Mouse (Mus musculus) small intestine, adult 2 months (tissue): ENCODE measurements at regions not wholly inside any gene's neighbourhood (a gene's known extent, or its start where the extent isn't known, plus 50 kb on each side); places are given as distances from the start of the nearest gene placed in this dataset.

Source experiments
- H3K27ac ChIP-seq: fragments of 200-500 bp; 2 replicates; pipeline ENCODE4 v1.5.1; 2012; ENCODE audit warnings: low read depth, low read length, control low read depth, inconsistent platforms; ENCODE audit not compliant: insufficient read depth
- H3K27me3 ChIP-seq: fragments of 200-500 bp; 2 replicates; pipeline ENCODE4 v1.6.1; 2012; ENCODE audit warnings: mild to moderate bottlenecking, moderate library complexity, low read length, inconsistent platforms; ENCODE audit not compliant: control insufficient read depth, insufficient read depth
- H3K36me3 ChIP-seq: fragments of 200-500 bp; 2 replicates; pipeline ENCODE4 v1.6.1; 2012; ENCODE audit warnings: mild to moderate bottlenecking, low read length, control low read depth, inconsistent platforms; ENCODE audit not compliant: control insufficient read depth, insufficient read depth
- H3K4me1 ChIP-seq: fragments of 200-500 bp; 2 replicates; pipeline ENCODE4 v1.6.1; 2012; ENCODE audit warnings: low read length, inconsistent platforms, mixed read lengths; ENCODE audit not compliant: control insufficient read depth, insufficient read depth, insufficient read length
- H3K4me3 ChIP-seq: fragments of 200-500 bp; 2 replicates; pipeline ENCODE4 v1.5.1; 2012; ENCODE audit warnings: low read depth, mild to moderate bottlenecking, control low read depth, inconsistent platforms, low read length, moderate library complexity
- CTCF ChIP-seq: fragments of 200-500 bp; IDR thresholded peaks from 2 replicates; pipeline ENCODE4 v1.5.1; 2012; ENCODE audit warnings: low read depth, mild to moderate bottlenecking, control low read depth, inconsistent platforms, low read length, moderate library complexity, mixed read lengths; ENCODE audit not compliant: insufficient replicate concordance, insufficient read length; ENCODE audit errors: extremely low read depth
- POLR2A ChIP-seq: fragments of 200-500 bp; IDR thresholded peaks from 2 replicates; pipeline ENCODE4 v1.6.1; 2012; ENCODE audit warnings: low read depth, mild to moderate bottlenecking, control low read depth, inconsistent platforms, low read length, moderate library complexity
- WGBS: fragments of 180-500 bp; shearing (Covaris S2); methylation state at CpG from one replicate; pipeline ENCODE4 v1.1.7; 2018; 5-methylcytosine and 5-hydroxymethylcytosine counted together

- 78% methylated on average over 5 of the region's 5 CpGs for WGBS
- H3K36me3 ChIP-seq: no peaks in the 10 kb centered on the region
- no peaks in the 10 kb centered on the region for H3K4me1 ChIP-seq
- no peaks in the 10 kb centered on the region for H3K27me3 ChIP-seq
- H3K4me3 ChIP-seq: no peak overlapping the region
- TF ChIP-seq CTCF (no peak), POLR2A (no peak)
- no peak overlapping the region for H3K27ac ChIP-seq
Measured at GRCm38 (mm10) chr12:86603521-86603920, 75.0 kb upstream of the Vash1 start.

- 59% methylated on average over 9 of the region's 9 CpGs for WGBS
- no peak for TF ChIP-seq POLR2A
- no peak for TF ChIP-seq CTCF
- no peaks in the 10 kb centered on the region for H3K27me3 ChIP-seq
- no peak overlapping the region for H3K27ac ChIP-seq
- H3K36me3 ChIP-seq: no peaks in the 10 kb centered on the region
- no peaks in the 10 kb centered on the region for H3K4me1 ChIP-seq
- no peak overlapping the region for H3K4me3 ChIP-seq
Measured at GRCm38 (mm10) chr12:86612431-86613040, 66.0 kb upstream of the Vash1 start.

- no peaks in the 10 kb centered on the region for H3K4me1 ChIP-seq
- H3K27me3 ChIP-seq: no peaks in the 10 kb centered on the region
- no peak overlapping the region for H3K27ac ChIP-seq
- WGBS: 35% methylated on average over 2 of the region's 2 CpGs
- peak; percentile 28; the same call in 1 of the 2 replicates for TF ChIP-seq CTCF
- TF ChIP-seq POLR2A: no peak
- no peak overlapping the region for H3K4me3 ChIP-seq
- H3K36me3 ChIP-seq: no peaks in the 10 kb centered on the region
Measured at GRCm38 (mm10) chr12:86614156-86614555, 64.3 kb upstream of the Vash1 start.

GRCm38 (mm10) chr12:86616327-86616726, 62.2 kb upstream of the Vash1 start:
- Histone ChIP-seq H3K36me3 (no peaks in the 10 kb centered on the region), H3K27me3 (no peaks in the 10 kb centered on the region), H3K4me1 (no peaks in the 10 kb centered on the region), H3K4me3 (no peak overlapping the region), H3K27ac (no peak overlapping the region)
- 84% methylated on average over 3 of the region's 3 CpGs for WGBS
- TF ChIP-seq POLR2A: no peak
- no peak for TF ChIP-seq CTCF

DNA sequence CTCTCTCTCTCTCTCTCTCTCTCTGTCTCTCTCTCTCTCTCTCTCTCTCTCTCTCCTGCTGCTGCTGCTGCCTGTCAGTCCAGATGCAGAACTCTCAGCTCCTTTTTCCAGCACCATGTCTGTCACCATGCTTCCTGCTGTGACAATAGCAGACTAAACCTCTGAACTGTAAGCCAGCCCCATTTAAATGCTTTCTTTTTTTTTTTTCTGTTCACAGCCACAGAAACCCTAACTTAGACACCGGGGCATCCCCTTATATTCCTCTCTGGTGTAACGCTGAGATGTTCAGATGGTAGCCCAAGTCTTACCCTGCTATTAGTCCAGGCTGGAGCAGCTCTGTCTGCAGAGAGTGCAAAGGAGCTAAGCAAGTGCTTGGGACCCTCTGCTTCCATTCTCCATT, 54.3 kb upstream of the Vash1 start:
- no peak for TF ChIP-seq CTCF
- no peak for TF ChIP-seq POLR2A
- H3K27me3 ChIP-seq: no peaks in the 10 kb centered on the region
- WGBS: 75% methylated on average over 2 of the region's 2 CpGs
- no peaks in the 10 kb centered on the region for H3K36me3 ChIP-seq
- no peaks in the 10 kb centered on the region for H3K4me1 ChIP-seq
- H3K27ac ChIP-seq: no peak overlapping the region
- no peak overlapping the region for H3K4me3 ChIP-seq

DNA sequence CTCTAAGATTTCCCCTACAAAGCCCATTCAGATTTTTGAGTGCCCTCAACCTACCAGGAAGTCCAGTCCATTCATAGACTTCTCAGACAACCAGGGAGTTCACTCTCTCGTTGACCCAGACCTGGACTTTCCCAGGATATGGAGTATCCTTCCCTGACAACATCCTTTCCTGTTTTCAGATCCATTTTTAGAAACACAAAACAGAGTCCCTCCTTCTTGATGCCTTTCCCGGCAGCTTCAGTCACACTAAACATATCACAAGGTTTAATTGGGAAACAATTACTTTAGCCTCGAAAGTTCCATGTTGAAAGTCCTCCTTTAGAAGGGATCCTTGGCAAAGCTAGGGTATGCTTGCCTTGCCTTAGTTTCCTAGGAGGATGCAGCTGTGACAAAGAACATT, 51.8 kb upstream of the Vash1 start:
- Histone ChIP-seq H3K27ac (no peak overlapping the region), H3K27me3 (no peaks in the 10 kb centered on the region), H3K4me1 (no peaks in the 10 kb centered on the region), H3K4me3 (no peak overlapping the region), H3K36me3 (no peaks in the 10 kb centered on the region)
- no peak for TF ChIP-seq POLR2A
- no peak for TF ChIP-seq CTCF
- WGBS: 58% methylated on average over 3 of the region's 3 CpGs

GRCm38 (mm10) chr12:86628050-86628782, 50.3 kb upstream of the Vash1 start:
- Histone ChIP-seq H3K36me3 (no peaks in the 10 kb centered on the region), H3K27ac (no peak overlapping the region), H3K4me3 (no peak overlapping the region), H3K27me3 (no peaks in the 10 kb centered on the region), H3K4me1 (no peaks in the 10 kb centered on the region)
- 68% methylated on average over 10 of the region's 10 CpGs for WGBS
- TF ChIP-seq POLR2A: no peak
- TF ChIP-seq CTCF: no peak
